Mouse (Mus musculus) midbrain, embryonic 11.5 days (tissue): ENCODE measurements around the gene Ifna4. TPM values are rescaled to one million over a fixed set of nuclear protein-coding genes. Genes with fewer than 3 reads are reported as not detected.
"Not testable (repeated sequence)": the region's sequence is repeated elsewhere in the genome, so short reads cannot be mapped to it uniquely, and the experiment has no call there.

Experiments
- ATAC-seq: fragments of 200-750 bp; cut with Nextera tagmentation; 2 replicates; pipeline ENCODE4 v1.8.0; 2017; ENCODE audit warnings: moderate TSS enrichment, moderate library complexity; ENCODE audit not compliant: low FRiP score
- DNase-seq: peaks from one replicate; pipeline ENCODE4 v3.0.0; 2015; ENCODE audit warnings: low spot score; ENCODE audit errors: missing footprints
- H3K27ac ChIP-seq: fragments of 300-500 bp; sonication (generic); 2 replicates; pipeline ENCODE4 v1.5.1; 2014; ENCODE audit warnings: low read depth, low read length
- H3K27me3 ChIP-seq: fragments of 300-500 bp; sonication (generic); 2 replicates; pipeline ENCODE4 v1.6.1; 2014; ENCODE audit warnings: mild to moderate bottlenecking, low read length, moderate library complexity, mixed read lengths; ENCODE audit not compliant: control insufficient read depth, insufficient read depth
- H3K36me3 ChIP-seq: fragments of 300-500 bp; sonication (generic); 2 replicates; pipeline ENCODE4 v1.6.1; 2014; ENCODE audit warnings: mild to moderate bottlenecking, low read length, moderate library complexity, mixed read lengths; ENCODE audit not compliant: control insufficient read depth, insufficient read depth
- H3K4me1 ChIP-seq: fragments of 300-500 bp; sonication (generic); 2 replicates; pipeline ENCODE4 v1.6.1; 2014; ENCODE audit warnings: low read length; ENCODE audit not compliant: control insufficient read depth, insufficient read depth
- H3K4me2 ChIP-seq: fragments of 300-500 bp; sonication (generic); 2 replicates; pipeline ENCODE4 v1.6.1; 2014; ENCODE audit warnings: mild to moderate bottlenecking, moderate library complexity
- H3K4me3 ChIP-seq: fragments of 300-500 bp; sonication (generic); 2 replicates; pipeline ENCODE4 v1.5.1; 2014; ENCODE audit warnings: low read depth, low read length
- H3K9ac ChIP-seq: fragments of 300-500 bp; sonication (generic); 2 replicates; pipeline ENCODE4 v1.6.1; 2014; ENCODE audit warnings: low read length
- H3K9me3 ChIP-seq: fragments of 300-500 bp; sonication (generic); 2 replicates; pipeline ENCODE4 v1.6.1; 2016; ENCODE audit warnings: low read length; ENCODE audit not compliant: control insufficient read depth
- WGBS: fragments of 180-500 bp; shearing (Covaris S2); extraction: QIAGEN DNeasy Blood & Tissue Kit; methylation state at CpG from one replicate; pipeline ENCODE4 v1.1.7; 2014; 5-methylcytosine and 5-hydroxymethylcytosine counted together
- polyA plus RNA-seq: library from polyadenylated mRNA; unstranded; fragments of >200 nt; fragmentation: Nextera tagmentation; extraction: Ambion mirVana; gene quantifications from 2 replicates; pipeline ENCODE4 v1.2.1, GENCODE M21; 2014

Gene Ifna4
- polyA plus RNA-seq, 1 experiment from 2014 or later, result not detected

DNA sequence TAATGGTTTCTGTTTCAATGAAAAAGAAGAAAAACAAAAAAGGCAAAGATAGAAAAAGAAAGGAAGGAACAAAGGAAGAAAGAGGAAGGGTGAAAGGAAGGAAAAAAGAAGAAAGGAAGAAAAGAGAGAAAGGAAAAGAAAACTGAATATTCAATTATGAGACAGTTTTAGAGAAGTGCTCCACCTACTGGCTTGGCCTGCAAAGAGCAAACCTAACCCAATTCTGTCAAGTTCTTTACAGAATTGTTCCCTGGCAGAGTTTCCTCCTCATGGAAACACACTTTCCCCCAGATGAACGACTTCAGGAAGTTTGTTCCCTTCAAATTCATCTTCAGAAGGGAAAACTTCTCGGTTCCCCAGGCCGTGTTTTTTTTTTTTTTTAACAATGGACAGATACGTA lies 18.7 kb upstream of the Ifna4 start:
- no peak for ATAC-seq
- no peaks in the 10 kb centered on the region for H3K27me3 ChIP-seq
- DNase-seq, result no peak
- H3K9me3 ChIP-seq, result no peaks in the 10 kb centered on the region
- no peak overlapping the region for H3K4me2 ChIP-seq
- H3K36me3 ChIP-seq, result no peaks in the 10 kb centered on the region
- H3K9ac ChIP-seq, result no peak overlapping the region
- H3K4me1 ChIP-seq, result no peaks in the 10 kb centered on the region
- no peak overlapping the region for H3K4me3 ChIP-seq
- 30% methylated on average over 4 of the region's 4 CpGs for whole genome bisulfite sequencing
- H3K27ac ChIP-seq, result no peak overlapping the region

- ATAC-seq, H3K4me2 ChIP-seq, H3K9ac ChIP-seq, H3K27me3 ChIP-seq, H3K27ac ChIP-seq, H3K4me1 ChIP-seq, H3K9me3 ChIP-seq, DNase-seq, H3K4me3 ChIP-seq, H3K36me3 ChIP-seq: not testable (repeated sequence)
Measured at GRCm38 (mm10) chr4:88827116-88827515, 14.5 kb upstream of the Ifna4 start, which contains the start of gene Ifna6. Ifna6 (plus strand) TSS chr4:88827416.

DNA sequence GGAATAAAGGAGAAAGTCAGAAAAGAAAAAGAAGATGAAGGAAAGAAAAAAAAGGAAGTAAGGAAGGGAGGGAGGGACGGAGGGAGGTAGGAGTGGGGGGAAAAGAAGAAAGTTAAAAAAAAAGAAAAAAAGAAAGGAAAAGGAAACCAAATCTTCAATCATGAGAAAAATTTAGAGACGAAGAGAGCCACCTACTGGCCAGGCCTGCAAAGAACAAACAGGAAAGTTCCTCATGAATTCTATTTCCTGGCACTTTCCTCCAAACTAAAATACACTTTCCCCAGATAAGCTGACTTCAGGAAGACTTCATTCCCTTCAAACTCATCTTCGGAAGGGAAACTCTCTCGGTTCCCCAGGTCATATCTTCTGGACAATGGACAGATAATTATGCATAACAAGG lies 11.1 kb upstream of the Ifna4 start:
- no peak for DNase-seq

GRCm38 (mm10) chr4:88835225-88835624 lies 6.4 kb upstream of the Ifna4 start, which contains the start of gene Ifna5:
Ifna5 (plus strand) TSS chr4:88835525.
- not testable (repeated sequence) for H3K4me3 ChIP-seq, H3K36me3 ChIP-seq, H3K9me3 ChIP-seq, H3K4me1 ChIP-seq, DNase-seq, H3K27ac ChIP-seq, H3K27me3 ChIP-seq, H3K9ac ChIP-seq, H3K4me2 ChIP-seq, ATAC-seq
- 64% methylated on average over 1 of the region's 1 CpGs for WGBS

More for the DNA sequence above, 11.1 kb upstream of the Ifna4 start:
- H3K4me1 ChIP-seq, result no peaks in the 10 kb centered on the region
- H3K27ac ChIP-seq, result no peak overlapping the region
- H3K9ac ChIP-seq, result no peak overlapping the region
- no peak overlapping the region for H3K4me2 ChIP-seq
- no peak for ATAC-seq
- no peaks in the 10 kb centered on the region for H3K9me3 ChIP-seq
- 31% methylated on average over 4 of the region's 4 CpGs for WGBS
- no peaks in the 10 kb centered on the region for H3K27me3 ChIP-seq
- no peaks in the 10 kb centered on the region for H3K36me3 ChIP-seq
- no peak overlapping the region for H3K4me3 ChIP-seq

GRCm38 (mm10) chr4:88838828-88839227 lies 2.8 kb upstream of the Ifna4 start:
- no peak for ATAC-seq
- H3K4me2 ChIP-seq, result no peak overlapping the region
- 44% methylated on average over 3 of the region's 3 CpGs for WGBS

DNA sequence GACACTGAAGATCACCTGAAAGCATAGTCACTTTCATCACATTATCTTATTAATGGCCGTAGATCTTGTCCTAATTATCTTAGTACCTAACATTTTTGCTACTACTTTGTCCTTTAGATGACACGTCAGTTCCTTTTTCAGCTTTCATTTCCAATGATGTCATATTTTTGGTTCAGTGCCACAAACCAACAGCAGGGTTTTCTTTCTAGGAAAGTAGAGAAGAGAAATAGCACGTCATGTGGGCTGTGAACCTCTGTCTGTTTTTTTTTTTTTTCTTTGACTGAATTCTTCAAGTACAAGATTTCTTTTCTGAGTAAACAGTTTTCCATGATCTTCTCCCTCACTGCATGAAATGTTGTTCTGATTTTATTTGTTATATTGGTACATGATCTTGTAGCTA lies 1.6 kb upstream of the Ifna4 start:
- H3K9me3 ChIP-seq, result no peaks in the 10 kb centered on the region
- no peaks in the 10 kb centered on the region for H3K27me3 ChIP-seq
- H3K36me3 ChIP-seq, result no peaks in the 10 kb centered on the region
- H3K9ac ChIP-seq, result no peak overlapping the region
- WGBS, result 81% methylated on average over 3 of the region's 3 CpGs
- ATAC-seq (no peak), DNase-seq (no peak)
- H3K4me2 ChIP-seq, result no peak overlapping the region
- H3K4me3 ChIP-seq, result no peak overlapping the region
- H3K4me1 ChIP-seq, result no peaks in the 10 kb centered on the region
- H3K27ac ChIP-seq, result no peak overlapping the region

More at GRCm38 (mm10) chr4:88838828-88839227, 2.8 kb upstream of the Ifna4 start:
- no peak for DNase-seq
- H3K9ac ChIP-seq, result no peak overlapping the region
- H3K4me1 ChIP-seq, result no peaks in the 10 kb centered on the region
- no peaks in the 10 kb centered on the region for H3K27me3 ChIP-seq
- no peaks in the 10 kb centered on the region for H3K36me3 ChIP-seq
- H3K4me3 ChIP-seq, result no peak overlapping the region
- no peak overlapping the region for H3K27ac ChIP-seq
- H3K9me3 ChIP-seq, result no peaks in the 10 kb centered on the region

GRCm38 (mm10) chr4:88845334-88845733 lies 3.7 kb downstream of the Ifna4 start:
- ATAC-seq, result no peak
- H3K4me3 ChIP-seq, result no peak overlapping the region

GRCm38 (mm10) chr4:88849698-88850097 lies 8.0 kb downstream of the Ifna4 start, which contains the start of gene Ifna1:
Ifna1 (plus strand) TSS chr4:88850087.
- Histone ChIP-seq H3K27ac (no peak within 1 kb of the TSS), H3K4me1 (no peaks in the 10 kb centered on the region), H3K4me3 (no peak within 1 kb of the TSS), H3K27me3 (no peaks in the 10 kb centered on the region), H3K36me3 (no peaks in the 10 kb centered on the region), H3K4me2 (no peak within 1 kb of the TSS), H3K9ac (no peak within 1 kb of the TSS), H3K9me3 (no peaks in the 10 kb centered on the region)
- DNase-seq (no peak), ATAC-seq (no peak)
- WGBS, result 90% methylated on average over 1 of the region's 1 CpGs

More at GRCm38 (mm10) chr4:88845334-88845733, 3.7 kb downstream of the Ifna4 start:
- no peaks in the 10 kb centered on the region for H3K9me3 ChIP-seq
- no peaks in the 10 kb centered on the region for H3K27me3 ChIP-seq
- WGBS, result 43% methylated on average over 2 of the region's 2 CpGs
- no peaks in the 10 kb centered on the region for H3K36me3 ChIP-seq
- H3K4me2 ChIP-seq, result no peak overlapping the region
- no peaks in the 10 kb centered on the region for H3K4me1 ChIP-seq
- H3K9ac ChIP-seq, result no peak overlapping the region
- no peak for DNase-seq
- H3K27ac ChIP-seq, result no peak overlapping the region

- Histone ChIP-seq H3K27ac (no peak overlapping the region), H3K9me3 (no peaks in the 10 kb centered on the region), H3K4me3 (no peak overlapping the region), H3K36me3 (no peaks in the 10 kb centered on the region), H3K9ac (no peak overlapping the region), H3K27me3 (no peaks in the 10 kb centered on the region), H3K4me2 (no peak overlapping the region), H3K4me1 (no peaks in the 10 kb centered on the region)
- 28% methylated on average over 4 of the region's 4 CpGs for WGBS
- no peak for ATAC-seq
- no peak for DNase-seq
Measured at GRCm38 (mm10) chr4:88851026-88851763, 9.5 kb downstream of the Ifna4 start.
